Mouse (Mus musculus) liver, postnatal 0 days (tissue): ENCODE measurements around the gene Sumo1.

Experiments used
- CTCF ChIP-seq: sonication (generic); IDR thresholded peaks from 2 replicates; pipeline ENCODE4 v1.5.1; 2016; ENCODE audit warnings: antibody characterized with exemption, low read depth
- EP300 ChIP-seq: IDR thresholded peaks from 2 replicates; pipeline ENCODE4 v1.6.1; 2016; ENCODE audit warnings: antibody characterized with exemption, low read depth, mild to moderate bottlenecking

DNA sequence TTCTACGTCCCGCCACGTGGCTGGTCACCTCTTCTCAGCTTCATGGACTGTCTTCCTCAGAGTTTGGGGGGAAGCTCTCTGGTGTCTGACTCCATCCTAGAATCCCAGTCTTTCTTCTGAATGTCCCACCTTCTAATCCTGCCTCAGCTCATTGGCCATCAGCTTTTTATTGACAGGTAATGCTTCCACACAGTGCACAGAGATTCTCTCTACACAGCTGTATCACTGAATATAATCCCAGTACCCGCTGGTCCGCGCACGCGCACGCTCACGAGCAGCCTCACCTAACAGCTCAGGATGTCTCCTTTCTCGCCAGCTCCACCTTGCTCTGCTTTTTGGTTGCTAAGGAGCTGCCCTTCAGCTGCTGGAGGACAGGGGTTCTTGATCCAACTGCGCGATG, 64.2 kb downstream of the Sumo1 start:
- TF ChIP-seq EP300 = no peak
- no peak for TF ChIP-seq CTCF
